Mouse (Mus musculus) olfactory bulb, adult 2 months (tissue): Measurements from ENCODE around the gene Vmn1r74.

Experiments used
- CTCF ChIP-seq: fragments of 200-500 bp; IDR thresholded peaks from 2 replicates; pipeline ENCODE4 v1.5.1; 2012; ENCODE audit warnings: low read depth, mild to moderate bottlenecking, low read length, moderate library complexity; ENCODE audit not compliant: insufficient read depth
- POLR2A ChIP-seq: fragments of 200-500 bp; IDR thresholded peaks from 2 replicates; pipeline ENCODE4 v1.6.1; 2012; ENCODE audit warnings: mild to moderate bottlenecking, low read depth, low read length, moderate library complexity; ENCODE audit not compliant: insufficient read depth

- TF ChIP-seq CTCF: no peak
- TF ChIP-seq POLR2A: no peak
Measured at GRCm38 (mm10) chr7:11813751-11814150, 20.0 kb upstream of the Vmn1r74 start.
